Mouse (Mus musculus) liver, postnatal 0 days (tissue): ENCODE data around the gene Ppp1r15b. TPM values are rescaled to one million over a fixed set of nuclear protein-coding genes. Genes with fewer than 3 reads are reported as not detected.

Experiments
- ATAC-seq: fragments of 200-750 bp; cut with Nextera tagmentation; 2 replicates; pipeline ENCODE4 v1.8.0; 2017; ENCODE audit warnings: mild to moderate bottlenecking, moderate library complexity
- DNase-seq: peaks from one replicate; pipeline ENCODE4 v3.0.0-alpha.2; 2016
- H3K27ac ChIP-seq: fragments of 300-500 bp; sonication (generic); 2 replicates; pipeline ENCODE4 v1.5.1; 2014; ENCODE audit warnings: antibody characterized with exemption, moderate library complexity, mild to moderate bottlenecking, low read depth
- H3K27me3 ChIP-seq: fragments of 300-500 bp; sonication (generic); 2 replicates; pipeline ENCODE4 v1.6.1; 2014; ENCODE audit warnings: low read length, control low read depth, mixed read lengths; ENCODE audit not compliant: insufficient read depth
- H3K36me3 ChIP-seq: fragments of 300-500 bp; sonication (generic); replicated peaks from 2 replicates; pipeline ENCODE4 v1.6.1; 2014; ENCODE audit warnings: mild to moderate bottlenecking, control low read depth, low read length, moderate library complexity, mixed read lengths; ENCODE audit not compliant: insufficient read depth
- H3K4me1 ChIP-seq: fragments of 300-500 bp; sonication (generic); 2 replicates; pipeline ENCODE4 v1.6.1; 2014; ENCODE audit warnings: antibody characterized with exemption, mild to moderate bottlenecking, control low read depth; ENCODE audit not compliant: insufficient read depth
- H3K4me2 ChIP-seq: fragments of 300-500 bp; sonication (generic); 2 replicates; pipeline ENCODE4 v1.6.1; 2014; ENCODE audit warnings: low read depth, mild to moderate bottlenecking, low read length, moderate library complexity, mixed read lengths
- H3K4me3 ChIP-seq: fragments of 300-500 bp; sonication (generic); 2 replicates; pipeline ENCODE4 v1.5.1; 2014; ENCODE audit warnings: low read depth, low read length
- H3K9ac ChIP-seq: fragments of 300-500 bp; sonication (generic); replicated peaks from 2 replicates; pipeline ENCODE4 v1.6.1; 2014; ENCODE audit warnings: mild to moderate bottlenecking, moderate library complexity
- H3K9me3 ChIP-seq: fragments of 300-500 bp; sonication (generic); 2 replicates; pipeline ENCODE4 v1.6.1; 2016; ENCODE audit warnings: mild to moderate bottlenecking, control low read depth, low read length, mixed read lengths
- CTCF ChIP-seq: sonication (generic); IDR thresholded peaks from 2 replicates; pipeline ENCODE4 v1.5.1; 2016; ENCODE audit warnings: antibody characterized with exemption, low read depth
- EP300 ChIP-seq: IDR thresholded peaks from 2 replicates; pipeline ENCODE4 v1.6.1; 2016; ENCODE audit warnings: antibody characterized with exemption, low read depth, mild to moderate bottlenecking
- WGBS: fragments of 180-500 bp; shearing (Covaris S2); extraction: QIAGEN DNeasy Blood & Tissue Kit; methylation state at CpG from one replicate; pipeline ENCODE4 v1.1.7; 2014; ENCODE audit not compliant: insufficient replicate concordance; 5-methylcytosine and 5-hydroxymethylcytosine counted together
- polyA plus RNA-seq: library from polyadenylated mRNA; unstranded; fragments of >200 nt; fragmentation: Nextera tagmentation; extraction: Ambion mirVana; gene quantifications from 2 replicates; pipeline ENCODE4 v1.2.1, GENCODE M21; 2015

The Ppp1r15b gene
- polyA plus RNA-seq, 1 experiment from 2014 or later, result 27.0 TPM

GRCm38 (mm10) chr1:133118127-133118526 is 12.8 kb upstream of the Ppp1r15b start:
- Histone ChIP-seq H3K36me3 (no peaks in the 10 kb centered on the region), H3K27ac (peak overlapping the region; percentile 62), H3K4me1 (peaks cover 30% of the 10 kb centered on the region), H3K27me3 (no peaks in the 10 kb centered on the region), H3K4me3 (no peak overlapping the region), H3K9ac (no peak overlapping the region), H3K9me3 (no peaks in the 10 kb centered on the region), H3K4me2 (no peak overlapping the region)
- TF ChIP-seq CTCF (no peak), EP300 (no peak)
- WGBS, result 76% methylated on average over 5 of the region's 5 CpGs
- DNase-seq (peak; percentile 45), ATAC-seq (peak; percentile 59)

GRCm38 (mm10) chr1:133118844-133119243 is 12.1 kb upstream of the Ppp1r15b start:
- H3K27ac ChIP-seq, result peak overlapping the region; percentile 62
- H3K4me3 ChIP-seq, result no peak overlapping the region
- H3K27me3 ChIP-seq, result no peaks in the 10 kb centered on the region
- 0 out of 2 replicates have a peak overlapping the region, but pooled peaks have one; percentile 11 for H3K4me2 ChIP-seq
- H3K36me3 ChIP-seq, result no peaks in the 10 kb centered on the region
- TF ChIP-seq EP300 (peak; percentile 47; the same call in 1 of the 2 replicates), CTCF (no peak)
- H3K9ac ChIP-seq, result no peak overlapping the region; the same call in 1 of the 2 replicates
- ATAC-seq (peak; percentile 58), DNase-seq (no peak)
- WGBS, result 26% methylated on average over 3 of the region's 3 CpGs
- no peaks in the 10 kb centered on the region for H3K9me3 ChIP-seq
- peaks cover 34% of the 10 kb centered on the region for H3K4me1 ChIP-seq

- DNase-seq, result peak; percentile 58
- H3K36me3 ChIP-seq, result no peaks in the 10 kb centered on the region
- no peaks in the 10 kb centered on the region for H3K27me3 ChIP-seq
- peaks cover 38% of the 10 kb centered on the region for H3K4me1 ChIP-seq
- ATAC-seq, result peak; percentile 80
- H3K9ac ChIP-seq, result 0 out of 2 replicates have a peak overlapping the region, but pooled peaks have one; percentile 24
- peak overlapping the region; percentile 82 for H3K27ac ChIP-seq
- no peak overlapping the region for H3K4me3 ChIP-seq
- H3K9me3 ChIP-seq, result no peaks in the 10 kb centered on the region
- H3K4me2 ChIP-seq, result 0 out of 2 replicates have a peak overlapping the region, but pooled peaks have one; percentile 10
- 31% methylated on average over 7 of the region's 7 CpGs for WGBS
- TF ChIP-seq CTCF (no peak; the same call in 1 of the 2 replicates), EP300 (peak; percentile 62; the same call in 1 of the 2 replicates)
Observed at GRCm38 (mm10) chr1:133119931-133120712, 10.8 kb upstream of the Ppp1r15b start.

- Histone ChIP-seq H3K9ac (no peak overlapping the region), H3K4me3 (no peak overlapping the region), H3K4me1 (peaks cover 38% of the 10 kb centered on the region), H3K9me3 (no peaks in the 10 kb centered on the region), H3K27me3 (no peaks in the 10 kb centered on the region), H3K4me2 (no peak overlapping the region), H3K27ac (peak overlapping the region; percentile 82), H3K36me3 (no peaks in the 10 kb centered on the region)
- DNase-seq (no peak), ATAC-seq (no peak; the same call in 1 of the 2 replicates)
- no peak for TF ChIP-seq CTCF
- TF ChIP-seq EP300, result no peak
- 49% methylated on average over 6 of the region's 6 CpGs for WGBS
Observed at GRCm38 (mm10) chr1:133121246-133121645, 9.7 kb upstream of the Ppp1r15b start.

- H3K4me1 ChIP-seq, result peaks cover 35% of the 10 kb centered on the region
- H3K4me3 ChIP-seq, result no peak overlapping the region
- no peak overlapping the region for H3K4me2 ChIP-seq
- peak; percentile 43; the same call in 1 of the 2 replicates for ATAC-seq
- peak overlapping the region; percentile 80 for H3K27ac ChIP-seq
- 49% methylated on average over 6 of the region's 6 CpGs for WGBS
- no peak overlapping the region for H3K9ac ChIP-seq
- H3K9me3 ChIP-seq, result no peaks in the 10 kb centered on the region
- no peaks in the 10 kb centered on the region for H3K36me3 ChIP-seq
- TF ChIP-seq EP300, result no peak
- no peak for TF ChIP-seq CTCF
- no peaks in the 10 kb centered on the region for H3K27me3 ChIP-seq
- no peak for DNase-seq
Observed at GRCm38 (mm10) chr1:133124137-133124536, 6.8 kb upstream of the Ppp1r15b start.

GRCm38 (mm10) chr1:133125640-133126364 is 5.1 kb upstream of the Ppp1r15b start:
- H3K4me2 ChIP-seq, result no peak overlapping the region
- DNase-seq (no peak), ATAC-seq (no peak)
- peaks cover 29% of the 10 kb centered on the region for H3K4me1 ChIP-seq
- no peaks in the 10 kb centered on the region for H3K27me3 ChIP-seq
- no peak overlapping the region for H3K4me3 ChIP-seq
- 85% methylated on average over 9 of the region's 9 CpGs for WGBS
- H3K36me3 ChIP-seq, result no peaks in the 10 kb centered on the region
- H3K9me3 ChIP-seq, result no peaks in the 10 kb centered on the region
- no peak overlapping the region for H3K9ac ChIP-seq
- no peak overlapping the region for H3K27ac ChIP-seq
- TF ChIP-seq EP300 (no peak), CTCF (peak; percentile 49)
